Mouse (Mus musculus) CD4-positive, CD25-positive, alpha-beta regulatory T cell, adult 4 months (primary cell): ENCODE results near the gene Hist1h2bq. TPM values are rescaled to one million over a fixed set of nuclear protein-coding genes. Genes with fewer than 3 reads are reported as not detected.
"Not testable (repeated sequence)": the region's sequence is repeated elsewhere in the genome, so short reads cannot be mapped to it uniquely, and the experiment has no call there.

Experiments
- ATAC-seq: one replicate; pipeline ENCODE4 v1.8.0; 2017
- polyA plus RNA-seq, 2 experiments: library from polyadenylated mRNA; unstranded; fragments of 100-300 nt; shearing (Covaris generic); gene quantifications; one replicate each; pipeline ENCODE4 v1.2.1; 2017

Hist1h2bq gene
- polyA plus RNA-seq, result 1 to 10 TPM; 4.9 to 6.4 TPM

- peak; percentile 88 for ATAC-seq
Observed at GRCm38 (mm10) chr13:21810073-21810472, at the start of gene Hist1h2bq, which contains the start of gene Hist1h2ao. Gene Hist1h2bq (minus strand): TSS chr13:21810197. Gene Hist1h2ao (plus strand): TSS chr13:21810465.

DNA sequence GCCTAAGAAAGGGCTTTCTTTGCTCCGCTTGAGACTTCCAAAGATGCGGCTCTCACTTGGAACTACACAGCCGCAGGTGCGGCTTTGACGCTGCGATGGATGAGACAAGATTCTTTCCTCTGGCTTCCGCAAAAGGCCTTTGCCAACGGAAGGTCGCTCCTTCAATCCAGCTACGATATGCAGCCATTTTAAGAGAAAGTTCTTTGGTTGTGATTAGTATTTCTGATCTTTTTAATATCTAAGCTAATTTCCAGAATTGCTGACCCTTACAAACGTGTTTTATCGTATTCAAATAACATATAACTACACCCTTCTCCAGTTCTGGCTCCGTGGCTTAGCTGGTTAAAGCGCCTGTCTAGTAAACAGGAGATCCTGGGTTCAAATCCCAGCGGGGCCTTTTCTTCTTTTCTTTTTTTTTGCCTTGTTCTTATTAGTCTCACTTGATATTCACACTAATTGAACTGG lies 45.7 kb upstream of the Hist1h2bq start:
- ATAC-seq, result no peak

DNA sequence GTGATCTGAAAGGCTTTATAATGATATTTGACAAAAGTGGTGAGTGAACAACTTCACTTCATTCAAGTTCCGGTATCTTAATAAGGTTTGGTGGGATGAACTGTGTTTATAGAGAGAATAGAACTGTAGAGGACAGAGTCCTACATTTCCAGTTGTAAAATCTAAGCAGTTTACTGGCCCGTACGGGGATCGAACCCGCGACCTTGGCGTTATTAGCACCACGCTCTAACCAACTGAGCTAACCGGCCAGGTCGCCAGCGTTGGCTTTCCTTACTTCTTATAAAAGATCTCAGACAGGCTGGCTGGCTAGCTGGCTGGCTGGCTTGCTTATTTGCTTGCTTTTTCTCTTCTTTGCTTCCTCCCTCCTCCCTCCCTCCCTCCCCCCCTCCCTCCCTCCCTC lies 45.1 kb upstream of the Hist1h2bq start:
- ATAC-seq, result peak; percentile 23

- no peak for ATAC-seq
Observed at GRCm38 (mm10) chr13:21852215-21852945, 42.4 kb upstream of the Hist1h2bq start.

- not testable (repeated sequence) for ATAC-seq
Observed at GRCm38 (mm10) chr13:21850696-21851095, 40.7 kb upstream of the Hist1h2bq start.

DNA sequence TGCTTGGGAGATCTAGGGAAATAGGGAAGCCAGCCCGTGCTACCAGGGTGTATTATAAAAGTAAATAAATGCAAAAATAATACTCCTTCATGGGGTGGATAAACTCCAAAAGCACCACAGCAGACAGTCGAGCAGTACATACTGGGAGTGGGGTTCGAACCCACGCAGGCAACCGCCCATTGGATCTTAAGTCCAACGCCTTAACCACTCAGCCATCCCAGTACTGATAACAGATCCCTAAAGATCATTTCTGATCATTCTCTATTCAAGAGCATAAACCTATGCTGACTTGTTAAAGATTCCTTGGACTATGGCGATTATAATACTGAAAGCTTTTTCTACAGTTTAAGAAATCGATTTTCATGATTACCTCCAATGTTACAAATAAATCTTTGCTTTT lies 37.9 kb upstream of the Hist1h2bq start:
- ATAC-seq, result no peak

DNA sequence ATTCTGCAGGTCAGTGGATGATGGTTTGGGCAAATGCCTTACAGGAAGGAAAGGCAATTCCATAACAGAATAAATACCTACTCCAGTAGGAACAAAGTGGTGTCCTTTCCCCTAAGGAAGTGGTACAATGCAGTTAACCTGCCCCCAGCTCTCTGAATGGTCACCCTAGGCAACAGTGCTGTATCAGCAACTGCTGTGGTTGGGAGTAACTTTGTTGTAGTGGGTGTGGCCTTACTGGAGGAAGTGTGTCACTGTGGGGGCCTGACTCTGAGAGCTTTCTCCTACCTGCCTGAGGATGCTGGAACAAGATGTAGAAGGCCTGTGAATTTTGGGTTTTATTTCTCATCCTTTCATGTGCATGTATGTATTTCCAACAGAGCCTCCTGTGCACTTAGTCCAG lies 36.4 kb upstream of the Hist1h2bq start:
- peak; percentile 45 for ATAC-seq

- peak; percentile 94 for ATAC-seq
Observed at GRCm38 (mm10) chr13:21840508-21840907, 30.5 kb upstream of the Hist1h2bq start.

- ATAC-seq, result peak; percentile 82
Observed at GRCm38 (mm10) chr13:21833461-21833860, 23.5 kb upstream of the Hist1h2bq start, which contains the start of the genes Hist1h2ap and Hist1h2br. Gene Hist1h2ap (minus strand): TSS chr13:21833507. Gene Hist1h2br (plus strand): TSS chr13:21833743.

GRCm38 (mm10) chr13:21831418-21832394 lies 21.7 kb upstream of the Hist1h2bq start, which contains the start of gene Hist1h4n:
Gene Hist1h4n (minus strand): TSS chr13:21832196.
- ATAC-seq, result peak; percentile 59

DNA sequence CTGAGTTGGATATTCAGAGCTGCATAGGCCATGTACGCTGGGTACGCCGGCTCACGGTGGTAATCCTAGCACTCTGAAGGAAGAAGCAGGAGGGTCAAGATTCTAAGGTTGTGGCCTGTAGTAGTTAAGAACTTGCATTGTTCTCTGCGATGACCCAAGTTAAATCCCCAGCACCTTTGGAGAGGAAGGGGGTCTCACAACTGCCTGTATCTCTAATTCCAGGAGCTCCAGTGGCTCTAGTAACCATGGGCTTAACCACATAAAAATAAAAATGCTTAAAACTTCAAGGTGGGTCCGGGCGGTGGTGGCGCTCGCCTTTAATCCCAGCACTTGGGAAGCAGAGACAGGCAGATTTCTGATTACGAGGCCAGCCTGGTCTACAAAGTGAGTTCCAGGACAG lies 20.3 kb upstream of the Hist1h2bq start:
- ATAC-seq, result no peak

- ATAC-seq, result no peak
Observed at GRCm38 (mm10) chr13:21828511-21828910, 18.5 kb upstream of the Hist1h2bq start.

GRCm38 (mm10) chr13:21820082-21820890 lies 10.3 kb upstream of the Hist1h2bq start:
- ATAC-seq, result peak; percentile 64

DNA sequence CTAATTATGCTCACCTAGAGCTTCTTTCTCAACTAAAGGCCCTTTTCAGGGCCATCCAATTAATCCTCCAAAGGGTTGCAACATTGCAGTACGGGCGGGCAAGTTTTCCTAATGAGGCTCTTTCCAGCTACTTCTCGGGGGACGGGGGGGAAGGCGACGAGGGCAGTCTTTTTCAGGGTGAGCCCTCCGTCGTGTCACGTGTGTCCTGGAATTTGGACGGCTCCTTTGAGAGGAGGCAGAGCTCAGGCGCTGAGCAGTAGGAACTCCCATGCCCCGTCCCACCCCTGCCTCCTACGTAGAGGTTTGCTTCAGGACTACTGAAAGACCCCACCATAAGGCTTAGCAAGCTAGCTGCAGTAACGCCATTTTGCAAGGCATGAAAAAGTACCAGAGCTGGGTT lies 2.1 kb upstream of the Hist1h2bq start:
- ATAC-seq, result not testable (repeated sequence)

GRCm38 (mm10) chr13:21811539-21811938 lies 1.5 kb upstream of the Hist1h2bq start, which contains the start of gene Hist1h4m:
Gene Hist1h4m (plus strand): TSS chr13:21811746.
- peak; percentile 46 for ATAC-seq

GRCm38 (mm10) chr13:21811074-21811473 lies 1.1 kb upstream of the Hist1h2bq start:
- ATAC-seq, result not testable (repeated sequence)

GRCm38 (mm10) chr13:21803058-21803457 lies 6.9 kb downstream of the Hist1h2bq start:
- ATAC-seq, result peak; percentile 96

GRCm38 (mm10) chr13:21797163-21797562 lies 12.8 kb downstream of the Hist1h2bq start:
- ATAC-seq, result peak; percentile 53

GRCm38 (mm10) chr13:21795584-21795983 lies 14.4 kb downstream of the Hist1h2bq start:
- ATAC-seq, result no peak

- no peak for ATAC-seq
Observed at GRCm38 (mm10) chr13:21790601-21791283, 19.3 kb downstream of the Hist1h2bq start.

GRCm38 (mm10) chr13:21789925-21790324 lies 20.1 kb downstream of the Hist1h2bq start:
- ATAC-seq, result no peak
